Mouse (Mus musculus): Measurements from ENCODE around the gene Ndufa11. TPM values are rescaled to one million over a fixed set of nuclear protein-coding genes. Genes with fewer than 3 reads are reported as not detected.

The Ndufa11 gene
- polyA plus RNA-seq, 1 experiment from 2014 or later = 522 TPM

GRCm38 (mm10) chr17:56740788-56741160 is 23.2 kb downstream of the Ndufa11 start:
- H3K9ac ChIP-seq (ENCODE audit: low read length) = no peak overlapping the region
- DNase-seq (ENCODE audit: low spot score) = no peak
- ATAC-seq (replicated peaks; ENCODE audit: low FRiP score, low TSS enrichment, low read depth) = no peak
- no peaks in the 10 kb centered on the region for H3K9me3 ChIP-seq (ENCODE audit: control insufficient read depth, low read length)
- no peak overlapping the region for H3K27ac ChIP-seq (ENCODE audit: low read depth)
- 71% methylated on average over 17 of the region's 17 CpGs for WGBS
- H3K4me1 ChIP-seq (replicated peaks; ENCODE audit: control insufficient read depth, insufficient read depth, low read length) = peaks cover 4% of the 10 kb centered on the region; the same call in 1 of the 2 replicates
- H3K27me3 ChIP-seq (replicated peaks; ENCODE audit: control insufficient read depth, insufficient read depth, low read length) = no peaks in the 10 kb centered on the region
- H3K4me2 ChIP-seq (ENCODE audit: low read length) = no peak overlapping the region
- no peaks in the 10 kb centered on the region for H3K36me3 ChIP-seq (ENCODE audit: control insufficient read depth, insufficient read depth, low read length)
- no peak overlapping the region for H3K4me3 ChIP-seq (ENCODE audit: low read depth, low read length)

- no peaks in the 10 kb centered on the region for H3K27me3 ChIP-seq (replicated peaks; ENCODE audit: control insufficient read depth, insufficient read depth, low read length)
- no peak overlapping the region for H3K4me2 ChIP-seq (ENCODE audit: low read length)
- H3K4me1 ChIP-seq (replicated peaks; ENCODE audit: control insufficient read depth, insufficient read depth, low read length) = peaks cover 4% of the 10 kb centered on the region; the same call in 1 of the 2 replicates
- 25% methylated on average over 5 of the region's 5 CpGs for WGBS
- H3K27ac ChIP-seq (ENCODE audit: low read depth) = no peak overlapping the region
- no peaks in the 10 kb centered on the region for H3K9me3 ChIP-seq (ENCODE audit: control insufficient read depth, low read length)
- DNase-seq (ENCODE audit: low spot score) (no peak), ATAC-seq (replicated peaks; ENCODE audit: low FRiP score, low TSS enrichment, low read depth) (no peak)
- no peak overlapping the region for H3K4me3 ChIP-seq (ENCODE audit: low read depth, low read length)
- H3K9ac ChIP-seq (ENCODE audit: low read length) = no peak overlapping the region
- H3K36me3 ChIP-seq (ENCODE audit: control insufficient read depth, insufficient read depth, low read length) = no peaks in the 10 kb centered on the region
Observed at GRCm38 (mm10) chr17:56744173-56744572, 26.6 kb downstream of the Ndufa11 start.

GRCm38 (mm10) chr17:56751404-56752072 is 34.0 kb downstream of the Ndufa11 start:
- no peak overlapping the region for H3K27ac ChIP-seq (ENCODE audit: low read depth)
- peak overlapping the region; percentile 33 for H3K4me2 ChIP-seq (ENCODE audit: low read length)
- peaks cover 7% of the 10 kb centered on the region; the same call in 1 of the 2 replicates for H3K4me1 ChIP-seq (replicated peaks; ENCODE audit: control insufficient read depth, insufficient read depth, low read length)
- peaks cover 50% of the 10 kb centered on the region for H3K27me3 ChIP-seq (replicated peaks; ENCODE audit: control insufficient read depth, insufficient read depth, low read length)
- H3K36me3 ChIP-seq (ENCODE audit: control insufficient read depth, insufficient read depth, low read length) = no peaks in the 10 kb centered on the region
- peak overlapping the region; percentile 16 for H3K4me3 ChIP-seq (ENCODE audit: low read depth, low read length)
- H3K9me3 ChIP-seq (ENCODE audit: control insufficient read depth, low read length) = no peaks in the 10 kb centered on the region
- H3K9ac ChIP-seq (ENCODE audit: low read length) = peak overlapping the region; percentile 27; the same call in 1 of the 2 replicates
- DNase-seq (ENCODE audit: low spot score) (peak; percentile 67), ATAC-seq (replicated peaks; ENCODE audit: low FRiP score, low TSS enrichment, low read depth) (peak; percentile 30; the same call in 1 of the 2 replicates)
- WGBS = 17% methylated on average over 71 of the region's 71 CpGs

GRCm38 (mm10) chr17:56753452-56753851 is 35.9 kb downstream of the Ndufa11 start:
- H3K27me3 ChIP-seq (replicated peaks; ENCODE audit: control insufficient read depth, insufficient read depth, low read length) = peaks cover 59% of the 10 kb centered on the region
- H3K4me3 ChIP-seq (ENCODE audit: low read depth, low read length) = no peak overlapping the region
- ATAC-seq (replicated peaks; ENCODE audit: low FRiP score, low TSS enrichment, low read depth) (no peak), DNase-seq (ENCODE audit: low spot score) (no peak)
- peaks cover 14% of the 10 kb centered on the region; the same call in 1 of the 2 replicates for H3K4me1 ChIP-seq (replicated peaks; ENCODE audit: control insufficient read depth, insufficient read depth, low read length)
- no peaks in the 10 kb centered on the region for H3K36me3 ChIP-seq (ENCODE audit: control insufficient read depth, insufficient read depth, low read length)
- 0 out of 2 replicates have a peak overlapping the region, but pooled peaks have one; percentile 8 for H3K4me2 ChIP-seq (ENCODE audit: low read length)
- no peaks in the 10 kb centered on the region for H3K9me3 ChIP-seq (ENCODE audit: control insufficient read depth, low read length)
- H3K27ac ChIP-seq (ENCODE audit: low read depth) = no peak overlapping the region
- no peak overlapping the region for H3K9ac ChIP-seq (ENCODE audit: low read length)
- WGBS = 27% methylated on average over 15 of the region's 15 CpGs

GRCm38 (mm10) chr17:56754271-56755185 is 37.0 kb downstream of the Ndufa11 start:
- Histone ChIP-seq H3K4me3 (ENCODE audit: low read depth, low read length) (0 out of 2 replicates have a peak overlapping the region, but pooled peaks have one; percentile 4), H3K4me1 (replicated peaks; ENCODE audit: control insufficient read depth, insufficient read depth, low read length) (peaks cover 14% of the 10 kb centered on the region; the same call in 1 of the 2 replicates), H3K9me3 (ENCODE audit: control insufficient read depth, low read length) (no peaks in the 10 kb centered on the region), H3K27me3 (replicated peaks; ENCODE audit: control insufficient read depth, insufficient read depth, low read length) (peaks cover 59% of the 10 kb centered on the region), H3K4me2 (ENCODE audit: low read length) (peak overlapping the region; percentile 28), H3K36me3 (ENCODE audit: control insufficient read depth, insufficient read depth, low read length) (no peaks in the 10 kb centered on the region), H3K9ac (ENCODE audit: low read length) (no peak overlapping the region), H3K27ac (ENCODE audit: low read depth) (no peak overlapping the region)
- no peak for DNase-seq (ENCODE audit: low spot score)
- ATAC-seq (replicated peaks; ENCODE audit: low FRiP score, low TSS enrichment, low read depth) = no peak
- WGBS = 16% methylated on average over 36 of the region's 36 CpGs

GRCm38 (mm10) chr17:56756703-56757399 is 39.3 kb downstream of the Ndufa11 start:
- Histone ChIP-seq H3K9me3 (ENCODE audit: control insufficient read depth, low read length) (no peaks in the 10 kb centered on the region), H3K36me3 (ENCODE audit: control insufficient read depth, insufficient read depth, low read length) (no peaks in the 10 kb centered on the region), H3K9ac (ENCODE audit: low read length) (peak overlapping the region; percentile 50), H3K4me1 (replicated peaks; ENCODE audit: control insufficient read depth, insufficient read depth, low read length) (peaks cover 14% of the 10 kb centered on the region; the same call in 1 of the 2 replicates), H3K27ac (ENCODE audit: low read depth) (no peak overlapping the region), H3K27me3 (replicated peaks; ENCODE audit: control insufficient read depth, insufficient read depth, low read length) (peaks cover 52% of the 10 kb centered on the region), H3K4me2 (ENCODE audit: low read length) (peak overlapping the region; percentile 100), H3K4me3 (ENCODE audit: low read depth, low read length) (peak overlapping the region; percentile 48)
- peak; percentile 16; the same call in 1 of the 2 replicates for ATAC-seq (replicated peaks; ENCODE audit: low FRiP score, low TSS enrichment, low read depth)
- DNase-seq (ENCODE audit: low spot score) = no peak
- under 1% methylated on average over 51 of the region's 51 CpGs for WGBS

GRCm38 (mm10) chr17:56757416-56758123 is 40.0 kb downstream of the Ndufa11 start, which contains the start of gene Nrtn:
Gene Nrtn (minus strand): TSS chr17:56757530.
- ATAC-seq (replicated peaks; ENCODE audit: low FRiP score, low TSS enrichment, low read depth) = peak; percentile 73
- under 1% methylated on average over 47 of the region's 48 CpGs for WGBS
- H3K27ac ChIP-seq (ENCODE audit: low read depth) = no peak within 1 kb of the TSS
- peaks cover 48% of the 10 kb centered on the region for H3K27me3 ChIP-seq (replicated peaks; ENCODE audit: control insufficient read depth, insufficient read depth, low read length)
- peak within 1 kb of the TSS; percentile 48 for H3K4me3 ChIP-seq (ENCODE audit: low read depth, low read length)
- H3K4me2 ChIP-seq (ENCODE audit: low read length) = peak within 1 kb of the TSS; percentile 100
- peak within 1 kb of the TSS; percentile 50 for H3K9ac ChIP-seq (ENCODE audit: low read length)
- no peaks in the 10 kb centered on the region for H3K36me3 ChIP-seq (ENCODE audit: control insufficient read depth, insufficient read depth, low read length)
- H3K4me1 ChIP-seq (replicated peaks; ENCODE audit: control insufficient read depth, insufficient read depth, low read length) = peaks cover 19% of the 10 kb centered on the region
- H3K9me3 ChIP-seq (ENCODE audit: control insufficient read depth, low read length) = no peaks in the 10 kb centered on the region
- DNase-seq (ENCODE audit: low spot score) = peak; percentile 93
